Mouse (Mus musculus): ENCODE measurements at regions not wholly inside any gene's neighbourhood (a gene's known extent, or its start where the extent isn't known, plus 50 kb on each side); places are given as distances from the start of the nearest gene placed in this dataset.

DNA sequence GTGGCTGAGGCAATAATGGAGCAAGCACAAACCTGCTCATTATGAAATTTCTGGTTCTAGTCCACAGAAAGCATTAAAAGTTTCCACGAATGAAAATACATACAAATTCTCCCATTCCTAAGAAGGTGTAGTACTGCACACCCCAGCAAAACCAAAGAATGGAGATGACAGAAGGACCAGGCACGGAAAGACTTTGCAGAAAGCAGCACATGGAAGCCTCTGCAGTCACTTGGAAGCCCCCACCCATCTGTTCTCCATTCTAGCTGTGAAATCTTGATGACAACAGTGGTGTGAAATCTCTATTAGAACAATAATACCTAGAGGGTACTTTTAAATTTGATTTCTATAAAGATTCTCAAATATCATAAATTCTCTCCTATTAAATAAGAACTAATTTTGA lies 319.3 kb downstream of the Grxcr1 start:
- no peak for TF ChIP-seq CTCF (IDR thresholded peaks at IDR 0.05; ENCODE audit: low read depth)
- no peak for TF ChIP-seq EP300 (IDR thresholded peaks at IDR 0.05; ENCODE audit: low read depth)
